Mouse (Mus musculus) c-Kit-positive CD71-positive TER-119-positive erythroid progenitor cells, embryonic 14.5 days (primary cell): ENCODE measurements at regions not wholly inside any gene's neighbourhood (a gene's known extent, or its start where the extent isn't known, plus 50 kb on each side); places are given as distances from the start of the nearest gene placed in this dataset.

Experiments
- DNase-seq: peaks from one replicate; pipeline ENCODE4 v3.0.0-alpha.2; 2013; ENCODE audit warnings: low spot score

DNA sequence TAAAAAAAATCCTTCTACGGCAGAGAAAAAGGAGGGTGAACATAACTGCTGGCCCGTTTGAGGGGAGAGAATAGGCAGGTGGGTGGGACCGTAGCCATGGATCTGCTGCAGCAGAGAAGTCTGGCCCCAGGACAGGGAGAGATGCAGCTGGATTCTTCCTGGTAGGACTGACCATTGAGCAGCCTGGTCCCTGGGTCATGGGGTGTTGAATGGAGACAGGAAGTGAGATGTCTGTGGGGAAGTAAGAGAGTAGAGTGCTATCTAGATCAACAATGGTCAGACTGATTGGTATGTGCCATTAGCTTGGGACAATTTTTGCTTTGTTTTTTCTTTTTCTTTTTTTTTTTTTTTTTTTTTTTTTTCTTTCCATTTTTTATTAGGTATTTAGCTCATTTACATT is 1123.5 kb upstream of the A1bg start:
- no peak for DNase-seq

DNA sequence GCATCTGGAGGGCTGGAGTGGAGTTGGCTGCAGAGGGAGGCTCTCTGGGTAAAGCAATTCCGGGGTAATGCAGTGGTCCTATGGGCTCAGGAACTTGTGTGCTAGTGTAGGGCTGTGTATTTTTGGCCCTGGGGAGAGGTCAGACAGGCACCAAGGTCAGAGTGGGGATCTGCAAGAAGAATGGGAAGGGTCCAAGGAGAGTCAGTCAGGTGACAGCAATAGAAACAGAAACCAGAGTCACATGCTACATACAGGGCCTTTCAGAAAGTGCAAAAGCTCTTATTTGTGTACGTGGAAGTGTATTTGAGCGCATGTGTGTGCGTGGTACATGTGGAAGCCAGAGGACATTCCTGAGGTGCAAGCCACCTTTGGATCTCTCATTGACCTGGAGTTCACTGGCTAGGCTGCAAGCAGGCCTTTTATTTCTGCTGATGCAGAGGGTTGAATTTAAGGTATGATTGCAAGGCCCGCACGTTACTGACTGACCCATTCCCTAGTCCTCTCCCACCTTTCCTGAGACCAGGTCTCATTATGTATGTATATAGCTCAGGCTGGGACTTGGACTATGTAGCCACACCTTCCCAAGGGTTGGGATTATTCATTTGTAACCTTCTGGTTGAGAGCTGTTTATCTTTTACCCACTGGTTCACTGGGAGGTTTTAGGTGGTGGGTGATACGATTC is 1122.0 kb upstream of the A1bg start:
- no peak for DNase-seq

DNA sequence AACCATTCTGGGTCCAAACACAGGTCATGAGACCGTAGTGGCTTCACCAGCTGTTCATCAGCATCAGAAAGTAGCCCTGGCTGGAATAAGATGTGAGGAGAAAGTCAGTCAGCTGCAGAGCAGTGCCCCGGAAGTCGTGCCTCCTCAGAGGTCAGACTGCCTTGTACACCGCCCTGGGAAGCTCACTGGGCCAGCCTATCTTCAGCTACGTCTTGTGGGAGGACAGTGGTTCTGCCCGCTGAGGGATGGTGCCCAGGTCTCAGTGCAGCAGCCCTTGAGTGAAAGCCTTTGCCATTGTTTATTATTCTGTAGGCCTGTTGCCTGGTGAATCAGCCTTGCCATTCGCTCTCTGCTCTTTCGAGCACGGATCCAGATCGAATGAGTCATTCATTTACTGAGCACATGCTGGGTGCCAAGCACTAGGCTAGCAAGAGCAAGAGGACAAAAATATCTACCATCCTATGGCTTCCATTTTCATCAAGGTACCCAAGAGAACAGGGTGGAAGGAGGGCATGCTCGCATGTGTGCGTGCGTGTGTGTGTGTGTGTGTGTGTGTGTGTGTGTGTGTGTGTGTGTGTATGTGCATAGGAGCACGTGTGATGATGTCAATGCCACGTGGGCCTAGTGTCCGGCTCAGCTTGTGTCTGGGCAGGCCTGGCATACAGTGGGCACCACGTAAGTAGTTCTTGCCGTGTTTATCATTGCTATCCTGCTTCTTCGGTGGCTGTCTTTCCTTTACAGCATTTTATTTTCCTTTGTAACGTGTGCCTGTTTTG is 1121.0 kb upstream of the A1bg start:
- no peak for DNase-seq

DNA sequence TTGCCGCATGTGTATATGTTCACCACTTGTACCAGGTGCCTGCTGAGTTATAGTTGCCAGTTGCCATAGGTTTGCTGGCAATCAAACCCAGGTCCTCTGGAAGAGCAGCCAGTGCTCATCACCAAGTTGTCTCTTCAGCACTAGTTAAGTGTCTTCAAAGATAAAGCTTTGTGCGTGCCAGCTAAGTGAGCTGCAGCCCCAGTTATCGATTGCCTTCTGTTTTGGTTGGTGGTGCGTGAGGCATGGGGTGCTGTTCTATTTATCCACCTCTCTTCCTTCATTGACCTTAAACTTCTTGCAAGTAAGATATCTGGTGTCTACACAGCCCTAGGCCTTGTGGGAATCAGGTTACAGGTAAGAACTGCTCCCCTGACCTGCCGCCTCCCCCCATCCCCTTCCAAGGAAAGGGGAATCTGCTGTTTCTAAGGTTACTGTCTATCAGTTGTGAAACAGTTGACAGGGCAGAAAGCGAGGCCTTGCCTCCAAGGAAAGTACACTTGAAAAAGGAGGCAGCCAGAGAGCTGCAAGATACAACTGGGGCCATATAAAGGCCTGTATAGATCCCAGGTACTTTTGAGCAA is 1120.2 kb upstream of the A1bg start:
- peak; percentile 35 for DNase-seq
